Mouse (Mus musculus) hindbrain, embryonic 16.5 days (tissue): ENCODE measurements around the gene Srgap1. TPM values are rescaled to one million over a fixed set of nuclear protein-coding genes. Genes with fewer than 3 reads are reported as not detected.

ENCODE experiments used
- ATAC-seq: fragments of 200-750 bp; cut with Nextera tagmentation; 2 replicates; pipeline ENCODE4 v1.8.0; 2017; ENCODE audit warnings: moderate TSS enrichment, moderate library complexity
- H3K27ac ChIP-seq: fragments of 300-500 bp; sonication (generic); 2 replicates; pipeline ENCODE4 v1.5.1; 2014; ENCODE audit warnings: low read depth, mild to moderate bottlenecking, control low read depth, low read length, moderate library complexity
- H3K27me3 ChIP-seq: fragments of 300-500 bp; sonication (generic); replicated peaks from 2 replicates; pipeline ENCODE4 v1.6.1; 2014; ENCODE audit warnings: low read length; ENCODE audit not compliant: control insufficient read depth, insufficient read depth
- H3K36me3 ChIP-seq: fragments of 300-500 bp; sonication (generic); 2 replicates; pipeline ENCODE4 v1.6.1; 2014; ENCODE audit warnings: mild to moderate bottlenecking, low read length, moderate library complexity, mixed read lengths; ENCODE audit not compliant: control insufficient read depth, insufficient read depth
- H3K4me1 ChIP-seq: fragments of 300-500 bp; sonication (generic); 2 replicates; pipeline ENCODE4 v1.6.1; 2014; ENCODE audit warnings: low read depth, low read length; ENCODE audit not compliant: control insufficient read depth, insufficient read depth
- H3K4me2 ChIP-seq: fragments of 300-500 bp; sonication (generic); 2 replicates; pipeline ENCODE4 v1.6.1; 2014; ENCODE audit warnings: mild to moderate bottlenecking, low read length, control low read depth, moderate library complexity
- H3K4me3 ChIP-seq: fragments of 300-500 bp; sonication (generic); 2 replicates; pipeline ENCODE4 v1.5.1; 2014; ENCODE audit warnings: mild to moderate bottlenecking, low read length, control low read depth, moderate library complexity
- H3K9ac ChIP-seq: fragments of 300-500 bp; sonication (generic); 2 replicates; pipeline ENCODE4 v1.6.1; 2014; ENCODE audit warnings: low read depth, mild to moderate bottlenecking, control low read depth, low read length, moderate library complexity
- H3K9me3 ChIP-seq: fragments of 300-500 bp; sonication (generic); 2 replicates; pipeline ENCODE4 v1.6.1; 2014; ENCODE audit warnings: mild to moderate bottlenecking, low read length, moderate library complexity; ENCODE audit not compliant: control insufficient read depth
- WGBS: fragments of 180-500 bp; shearing (Covaris S2); extraction: QIAGEN DNeasy Blood & Tissue Kit; methylation state at CpG from one replicate; pipeline ENCODE4 v1.1.7; 2014; 5-methylcytosine and 5-hydroxymethylcytosine counted together
- polyA plus RNA-seq: library from polyadenylated mRNA; unstranded; fragments of >200 nt; fragmentation: Nextera tagmentation; extraction: Ambion mirVana; gene quantifications from 2 replicates; pipeline ENCODE4 v1.2.1, GENCODE M21; 2015

Srgap1 gene
- 28.5 and 29.2 TPM in 2 replicates for polyA plus RNA-seq

DNA sequence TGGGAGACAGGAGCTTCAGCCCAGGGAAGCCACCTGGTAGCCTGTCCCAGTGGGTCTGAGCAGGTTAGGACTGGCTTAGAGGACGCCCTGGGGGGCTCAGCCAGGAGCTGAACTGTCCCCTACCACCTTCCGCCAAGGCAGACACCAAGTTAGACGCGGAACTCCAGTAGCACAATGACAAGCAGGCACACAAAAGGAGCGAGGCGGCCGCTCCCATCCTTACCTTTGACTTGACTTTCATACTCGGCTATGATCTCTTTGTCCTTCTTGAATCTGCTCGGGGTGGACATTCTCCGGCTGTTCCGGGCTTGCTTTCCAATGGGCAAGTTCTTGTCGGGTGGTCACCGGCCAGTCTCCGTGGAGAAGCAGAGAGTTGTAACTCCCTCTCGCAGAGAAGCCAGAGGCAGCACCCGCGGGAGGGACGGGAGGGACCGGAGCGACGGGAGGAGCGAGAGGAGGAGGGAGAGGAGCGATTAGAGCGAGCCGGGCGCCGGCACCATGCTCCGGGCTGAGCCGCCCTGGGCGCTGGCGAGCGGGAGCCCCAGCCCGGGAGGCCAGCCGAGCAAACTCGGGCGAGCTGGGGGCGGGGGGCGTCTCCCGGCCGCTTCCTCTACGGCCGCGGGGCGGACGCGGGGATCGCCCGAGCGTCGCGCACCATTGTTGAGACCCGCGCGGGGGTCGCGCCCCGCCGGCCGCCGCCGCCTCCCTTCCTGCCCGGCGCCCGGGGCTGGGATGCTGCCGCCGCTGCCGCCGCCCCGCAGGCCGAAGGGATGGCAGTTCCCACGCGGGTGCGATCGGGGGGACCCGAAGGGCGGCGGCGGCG, at the start of gene Srgap1:
Gene Srgap1 (minus strand): TSS at position 412 of the 823 bp plus-strand sequence.
- H3K9me3 ChIP-seq = no peaks in the 10 kb centered on the region
- peak within 1 kb of the TSS; percentile 87 for H3K4me3 ChIP-seq

DNA sequence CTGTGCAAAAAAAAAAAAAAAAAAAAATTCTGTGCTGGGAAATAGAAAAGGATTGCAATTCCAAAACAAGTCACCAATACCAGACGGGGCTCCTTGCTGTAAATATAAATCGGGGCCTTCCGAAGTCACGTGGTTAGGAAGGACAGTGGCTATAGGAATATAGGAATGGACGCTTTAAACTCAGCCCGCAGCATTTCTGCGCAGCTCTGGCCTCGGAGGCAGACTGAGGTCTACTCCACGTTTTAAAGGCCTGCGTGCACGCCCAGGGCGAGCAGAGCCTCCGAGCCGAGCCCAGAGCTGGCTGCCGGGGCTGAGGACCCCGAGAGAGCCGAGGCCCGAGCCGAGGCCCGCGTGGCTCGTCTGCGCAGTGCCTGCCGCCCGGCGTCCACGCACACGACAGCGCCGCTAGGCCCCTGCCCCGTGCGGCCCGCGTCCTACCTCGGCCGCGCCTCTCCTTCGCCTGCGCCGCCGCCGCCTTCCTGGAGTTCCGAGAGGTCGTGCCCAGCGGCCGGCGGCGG, 49.4 kb upstream of the Srgap1 start:
- Histone ChIP-seq H3K9me3 (no peaks in the 10 kb centered on the region), H3K27ac (peak overlapping the region; percentile 89), H3K27me3 (no peaks in the 10 kb centered on the region), H3K4me1 (peaks cover 10% of the 10 kb centered on the region), H3K4me2 (peak overlapping the region; percentile 93), H3K9ac (peak overlapping the region; percentile 90), H3K4me3 (peak overlapping the region; percentile 74), H3K36me3 (0 out of 2 replicates have a peak, but pooled peaks cover 2% of the 10 kb centered on the region)
- 0% methylated on average over 37 of the region's 48 CpGs for WGBS
- peak; percentile 81 for ATAC-seq

More for the DNA sequence above, at the start of gene Srgap1:
- Histone ChIP-seq H3K27ac (peak within 1 kb of the TSS; percentile 92), H3K4me2 (peak within 1 kb of the TSS; percentile 63), H3K36me3 (no peaks in the 10 kb centered on the region), H3K4me1 (peaks cover 13% of the 10 kb centered on the region), H3K27me3 (no peaks in the 10 kb centered on the region), H3K9ac (peak within 1 kb of the TSS; percentile 94)
- 1% methylated on average over 31 of the region's 79 CpGs for WGBS
- peak; percentile 81 for ATAC-seq

DNA sequence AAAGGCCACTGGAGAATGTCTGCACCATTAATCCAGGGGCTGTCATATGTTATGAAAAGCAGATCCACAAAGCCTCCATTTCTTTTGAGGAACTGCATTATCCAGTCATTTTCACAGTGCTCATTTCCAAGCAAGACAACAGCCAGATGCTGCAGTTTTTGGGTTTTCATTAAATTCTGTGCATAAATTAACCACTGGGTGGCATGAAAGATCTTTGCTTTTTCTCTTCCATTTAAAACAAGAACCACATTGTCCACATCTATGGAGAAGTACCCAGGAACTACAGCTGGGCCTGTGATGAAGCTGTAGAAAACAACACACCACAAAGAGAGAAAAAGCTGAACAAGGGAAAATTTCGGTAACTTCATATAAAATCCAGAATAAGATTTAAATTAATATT, 43.4 kb upstream of the Srgap1 start:
- WGBS = 96% methylated on average over 1 of the region's 1 CpGs
- Histone ChIP-seq H3K36me3 (peaks cover 28% of the 10 kb centered on the region), H3K27ac (no peak overlapping the region), H3K4me3 (no peak overlapping the region), H3K9ac (no peak overlapping the region), H3K27me3 (no peaks in the 10 kb centered on the region), H3K4me2 (no peak overlapping the region), H3K4me1 (peaks cover 5% of the 10 kb centered on the region), H3K9me3 (peaks cover 13% of the 10 kb centered on the region)
- no peak for ATAC-seq

DNA sequence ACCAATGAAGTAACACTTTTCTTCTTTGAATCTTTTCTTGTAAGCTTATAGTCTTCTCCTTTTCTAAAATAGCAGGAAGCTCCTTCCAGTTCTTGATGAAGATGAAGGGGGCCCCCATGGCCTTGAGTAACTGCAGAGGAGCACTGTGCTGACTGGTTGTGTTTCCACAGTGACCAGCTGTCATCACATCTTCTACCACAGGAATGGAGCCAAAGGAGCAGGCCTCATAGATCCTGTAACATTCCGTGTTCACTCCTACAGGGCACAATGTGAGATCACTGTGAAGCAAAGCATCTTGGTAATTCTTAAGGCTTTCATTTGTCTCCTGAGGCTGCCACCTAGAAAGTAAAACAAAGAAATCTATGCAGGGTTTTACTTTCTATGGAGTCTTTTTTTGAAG, 34.2 kb upstream of the Srgap1 start:
- H3K9me3 ChIP-seq = peaks cover 3% of the 10 kb centered on the region; the same call in 1 of the 2 replicates
- no peak overlapping the region for H3K9ac ChIP-seq
- WGBS = 91% methylated on average over 1 of the region's 1 CpGs
- no peak for ATAC-seq
- H3K4me3 ChIP-seq = no peak overlapping the region
- H3K27me3 ChIP-seq = no peaks in the 10 kb centered on the region
- H3K27ac ChIP-seq = no peak overlapping the region
- H3K4me2 ChIP-seq = no peak overlapping the region
- no peaks in the 10 kb centered on the region for H3K4me1 ChIP-seq
- H3K36me3 ChIP-seq = peaks cover 7% of the 10 kb centered on the region

DNA sequence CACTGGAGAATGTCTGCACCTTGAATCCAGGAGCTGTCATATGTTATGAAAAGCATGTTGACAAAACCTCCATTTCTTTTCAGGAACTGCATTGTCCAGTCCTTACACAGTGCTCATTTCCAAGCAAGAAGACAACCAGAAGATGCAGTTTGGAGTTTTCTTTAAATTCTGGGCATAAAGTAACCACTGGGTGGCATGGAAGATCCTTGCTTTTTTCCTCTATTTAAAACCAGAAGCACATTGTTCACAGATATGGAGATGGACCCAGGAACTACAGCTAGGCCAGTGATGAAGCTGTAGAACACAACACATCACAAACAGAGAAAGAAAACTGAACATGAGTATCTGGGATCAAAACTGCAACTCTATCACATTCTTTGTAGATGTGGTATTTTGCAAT, 22.0 kb upstream of the Srgap1 start:
- H3K36me3 ChIP-seq = no peaks in the 10 kb centered on the region
- no peaks in the 10 kb centered on the region for H3K4me1 ChIP-seq
- no peaks in the 10 kb centered on the region for H3K9me3 ChIP-seq
- no peak overlapping the region for H3K4me3 ChIP-seq
- no peak overlapping the region for H3K9ac ChIP-seq
- H3K27me3 ChIP-seq = no peaks in the 10 kb centered on the region
- no peak overlapping the region for H3K27ac ChIP-seq
- ATAC-seq = no peak
- no peak overlapping the region for H3K4me2 ChIP-seq

DNA sequence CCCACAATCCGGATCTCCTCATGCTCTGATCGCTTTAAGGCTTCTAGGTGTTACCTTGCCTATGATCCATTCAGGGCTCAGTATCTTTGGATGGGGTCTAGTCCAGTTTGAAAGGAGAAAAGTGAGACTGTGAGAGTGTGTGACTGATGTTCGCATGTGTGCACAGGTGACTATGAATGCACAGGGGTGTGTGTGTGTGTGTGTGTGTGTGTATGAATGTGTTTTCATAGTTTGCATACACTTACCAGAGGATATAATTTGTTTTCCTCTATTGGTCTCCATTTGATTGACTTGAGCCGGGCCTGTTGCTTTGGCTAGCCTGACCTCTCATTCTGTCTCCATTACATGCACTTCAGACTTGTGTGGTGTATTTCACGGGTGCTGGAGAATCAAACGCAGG, 8.7 kb upstream of the Srgap1 start:
- H3K36me3 ChIP-seq = no peaks in the 10 kb centered on the region
- no peak for ATAC-seq
- WGBS = 92% methylated on average over 6 of the region's 6 CpGs

DNA sequence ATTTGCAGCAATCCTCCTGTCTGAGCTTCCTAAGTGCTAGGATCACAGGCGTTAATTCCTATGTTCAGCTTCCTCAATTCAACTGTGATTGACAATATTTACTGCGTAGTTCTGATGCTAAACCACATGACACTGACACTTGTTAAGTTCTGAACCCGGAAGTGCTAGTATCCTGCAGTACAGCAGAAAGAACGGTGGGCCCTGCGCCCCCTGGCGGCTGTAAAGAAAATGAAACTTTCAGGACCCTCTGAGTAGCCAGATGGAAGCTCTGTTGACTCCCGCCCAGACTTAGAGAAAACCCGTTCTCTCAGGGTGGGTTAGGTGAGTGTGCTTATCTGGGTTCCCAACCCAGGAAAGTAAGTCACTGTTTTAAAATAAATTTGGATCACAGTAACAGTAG, 7.4 kb upstream of the Srgap1 start:
- Histone ChIP-seq H3K36me3 (no peaks in the 10 kb centered on the region), H3K4me1 (no peaks in the 10 kb centered on the region), H3K9me3 (no peaks in the 10 kb centered on the region), H3K4me3 (no peak overlapping the region), H3K9ac (no peak overlapping the region), H3K27me3 (no peaks in the 10 kb centered on the region), H3K27ac (no peak overlapping the region), H3K4me2 (no peak overlapping the region)
- ATAC-seq = peak; percentile 76; the same call in 1 of the 2 replicates
- WGBS = 12% methylated on average over 8 of the region's 8 CpGs

More for the DNA sequence above, 8.7 kb upstream of the Srgap1 start:
- Histone ChIP-seq H3K27me3 (no peaks in the 10 kb centered on the region), H3K9me3 (no peaks in the 10 kb centered on the region), H3K4me3 (no peak overlapping the region), H3K4me1 (no peaks in the 10 kb centered on the region), H3K27ac (no peak overlapping the region), H3K4me2 (no peak overlapping the region), H3K9ac (no peak overlapping the region)

DNA sequence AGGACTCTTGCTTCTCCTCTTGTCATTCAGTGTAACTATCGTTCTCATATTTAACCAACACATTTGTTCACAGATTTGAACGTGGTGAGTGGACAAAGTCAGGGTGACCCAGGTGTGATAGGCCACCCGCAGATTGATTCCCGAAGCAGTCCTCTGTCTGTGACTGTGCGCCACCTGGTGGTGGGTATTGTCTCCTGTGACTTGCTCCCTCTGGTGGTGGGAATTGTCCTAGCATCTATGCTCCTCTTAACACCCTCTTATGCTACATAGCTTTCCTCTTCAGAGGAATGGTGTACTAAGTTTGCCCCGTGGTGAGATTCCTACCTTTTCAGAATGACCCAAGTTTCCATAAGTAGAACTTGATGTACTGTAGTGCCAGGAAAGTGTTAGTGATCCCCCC, 4.7 kb upstream of the Srgap1 start:
- Histone ChIP-seq H3K4me3 (no peak overlapping the region), H3K9me3 (no peaks in the 10 kb centered on the region), H3K4me2 (no peak overlapping the region), H3K27me3 (no peaks in the 10 kb centered on the region), H3K4me1 (no peaks in the 10 kb centered on the region), H3K27ac (no peak overlapping the region), H3K9ac (no peak overlapping the region), H3K36me3 (no peaks in the 10 kb centered on the region)
- 37% methylated on average over 6 of the region's 6 CpGs for WGBS
- ATAC-seq = no peak

DNA sequence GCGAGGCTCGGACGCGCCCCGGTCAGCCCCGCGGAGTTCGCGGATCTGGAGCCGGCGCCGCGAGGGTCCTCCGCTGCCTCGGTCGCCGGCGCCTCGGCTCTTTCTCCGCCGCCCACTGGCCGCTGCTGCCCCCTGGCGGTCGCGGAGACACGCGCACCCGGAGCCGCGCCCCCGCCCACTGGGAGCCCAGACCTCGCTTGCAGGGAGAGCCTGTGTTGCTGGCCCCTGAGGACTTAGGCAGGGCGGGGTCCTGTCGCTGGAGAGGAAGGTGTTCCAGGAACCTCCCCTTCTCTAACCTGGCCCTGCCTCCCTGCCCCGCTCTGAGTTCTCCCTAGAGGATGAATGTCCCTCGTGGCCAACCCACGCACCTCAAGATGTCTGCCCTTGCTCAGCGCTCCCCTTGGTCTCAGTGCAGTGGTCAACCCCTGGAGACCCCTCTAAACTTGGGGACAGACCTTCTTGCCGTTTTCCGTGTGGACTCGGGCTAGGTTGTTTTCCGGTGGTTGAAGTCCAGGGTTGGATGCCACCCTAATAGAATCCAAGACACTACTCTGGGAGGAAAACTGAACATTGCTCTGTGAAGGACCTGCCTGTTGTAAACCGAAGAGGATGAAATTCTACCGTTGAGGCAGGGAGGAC, 731 bp upstream of the Srgap1 start:
- peak overlapping the region; percentile 63 for H3K4me2 ChIP-seq
- no peaks in the 10 kb centered on the region for H3K9me3 ChIP-seq
- H3K27me3 ChIP-seq = no peaks in the 10 kb centered on the region
- peak overlapping the region; percentile 87 for H3K4me3 ChIP-seq
- peaks cover 13% of the 10 kb centered on the region for H3K4me1 ChIP-seq
- WGBS = 15% methylated on average over 31 of the region's 44 CpGs
- H3K9ac ChIP-seq = peak overlapping the region; percentile 94
- ATAC-seq = peak; percentile 83
- H3K36me3 ChIP-seq = no peaks in the 10 kb centered on the region
- H3K27ac ChIP-seq = peak overlapping the region; percentile 92
